Mouse (Mus musculus) forebrain, embryonic 16.5 days (tissue): ENCODE measurements at regions not wholly inside any gene's neighbourhood (a gene's known extent, or its start where the extent isn't known, plus 50 kb on each side); places are given as distances from the start of the nearest gene placed in this dataset.
A peak's percentile ranks its signal among the peaks of the same experiment; 100 is the strongest.
"Not testable (repeated sequence)": the region's sequence is repeated elsewhere in the genome, so short reads cannot be mapped to it uniquely, and the experiment has no call there.

Experiments
- ATAC-seq: fragments of 200-750 bp; cut with Nextera tagmentation; 2 replicates; pipeline ENCODE4 v1.8.0; 2017; ENCODE audit warnings: mild to moderate bottlenecking, moderate library complexity
- H3K27ac ChIP-seq: fragments of 300-500 bp; sonication (generic); 2 replicates; pipeline ENCODE4 v1.5.1; 2014; ENCODE audit warnings: low read length, control low read depth
- H3K27me3 ChIP-seq: fragments of 300-500 bp; sonication (generic); replicated peaks from 2 replicates; pipeline ENCODE4 v1.6.1; 2014; ENCODE audit warnings: low read length; ENCODE audit not compliant: control insufficient read depth, insufficient read depth
- H3K36me3 ChIP-seq: fragments of 300-500 bp; sonication (generic); 2 replicates; pipeline ENCODE4 v1.6.1; 2014; ENCODE audit not compliant: control insufficient read depth, insufficient read depth
- H3K4me1 ChIP-seq: fragments of 300-500 bp; sonication (generic); replicated peaks from 2 replicates; pipeline ENCODE4 v1.6.1; 2014; ENCODE audit warnings: low read length; ENCODE audit not compliant: control insufficient read depth, insufficient read depth
- H3K4me2 ChIP-seq: fragments of 300-500 bp; sonication (generic); 2 replicates; pipeline ENCODE4 v1.6.1; 2014; ENCODE audit warnings: mild to moderate bottlenecking, low read length, control low read depth
- H3K4me3 ChIP-seq: fragments of 300-500 bp; sonication (generic); replicated peaks from 2 replicates; pipeline ENCODE4 v1.5.1; 2014; ENCODE audit warnings: mild to moderate bottlenecking, low read length, control low read depth
- H3K9ac ChIP-seq: fragments of 300-500 bp; sonication (generic); replicated peaks from 2 replicates; pipeline ENCODE4 v1.6.1; 2014; ENCODE audit warnings: low read depth, low read length, control low read depth
- H3K9me3 ChIP-seq: fragments of 300-500 bp; sonication (generic); 2 replicates; pipeline ENCODE4 v1.6.1; 2016; ENCODE audit warnings: low read length; ENCODE audit not compliant: control insufficient read depth
- WGBS: fragments of 180-500 bp; shearing (Covaris S2); extraction: QIAGEN DNeasy Blood & Tissue Kit; methylation state at CpG from one replicate; pipeline ENCODE4 v1.1.7; 2014; 5-methylcytosine and 5-hydroxymethylcytosine counted together

- Histone ChIP-seq H3K9me3 (no peaks in the 10 kb centered on the region), H3K27ac (no peak overlapping the region), H3K27me3 (no peaks in the 10 kb centered on the region), H3K9ac (no peak overlapping the region), H3K36me3 (no peaks in the 10 kb centered on the region), H3K4me3 (no peak overlapping the region), H3K4me2 (no peak overlapping the region), H3K4me1 (no peaks in the 10 kb centered on the region)
- WGBS: 74% methylated on average over 4 of the region's 4 CpGs
- no peak for ATAC-seq
These were observed 473.0 kb upstream of the Cntn5 start for GRCm38 (mm10) chr9:11377586-11377985.

DNA sequence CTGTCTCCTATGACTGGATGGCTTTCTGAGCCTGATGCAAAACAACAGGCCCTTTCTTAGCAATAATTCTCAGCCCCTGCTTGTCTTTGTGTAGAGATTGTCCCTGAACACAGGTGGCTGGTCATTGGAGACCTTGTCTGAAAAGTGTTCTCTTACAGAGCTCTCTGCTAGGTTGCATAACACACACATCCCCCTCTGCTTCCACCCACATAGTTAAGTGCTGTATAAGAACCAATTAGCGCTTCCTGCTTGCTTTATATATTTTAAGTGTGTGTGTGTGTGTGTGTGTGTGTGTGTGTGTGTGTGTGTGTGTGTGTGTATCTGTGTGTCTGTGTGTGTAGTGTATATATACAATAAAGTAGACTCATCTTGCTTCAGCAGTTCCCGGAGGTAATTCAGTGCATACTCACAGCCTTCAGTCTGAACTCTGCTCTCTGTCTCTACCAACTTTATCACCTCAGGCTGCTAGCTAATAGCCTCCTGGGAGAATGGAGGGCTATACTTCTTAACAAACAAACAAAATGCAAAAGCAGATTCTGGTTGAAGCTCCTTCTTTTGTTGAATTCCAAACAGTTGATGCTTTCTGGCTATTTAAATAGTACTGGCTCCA lies 468.8 kb upstream of the Cntn5 start:
- Histone ChIP-seq H3K27me3 (no peaks in the 10 kb centered on the region), H3K4me3 (no peak overlapping the region), H3K9me3 (no peaks in the 10 kb centered on the region), H3K4me2 (no peak overlapping the region), H3K4me1 (no peaks in the 10 kb centered on the region), H3K27ac (no peak overlapping the region), H3K36me3 (no peaks in the 10 kb centered on the region), H3K9ac (no peak overlapping the region)
- WGBS: 86% methylated on average over 2 of the region's 2 CpGs
- ATAC-seq: no peak

DNA sequence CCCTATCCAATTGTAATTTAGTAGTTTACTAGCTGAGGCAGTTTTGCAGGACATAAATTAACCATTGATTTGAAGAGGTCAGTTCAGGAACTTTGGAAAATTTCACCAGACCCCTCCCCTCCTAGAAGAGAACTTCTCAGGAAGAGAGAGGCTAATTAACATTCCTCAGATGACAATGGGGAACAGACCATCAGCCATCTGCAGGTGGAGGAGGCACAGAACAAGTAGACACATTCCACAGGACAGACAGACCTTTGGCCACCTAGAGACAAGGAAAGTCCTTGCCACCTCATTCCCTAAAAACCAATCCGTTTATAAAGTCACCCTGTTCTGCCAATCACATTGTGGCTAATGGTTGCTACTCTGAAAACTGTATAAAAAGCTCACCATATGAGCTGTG lies 463.5 kb upstream of the Cntn5 start:
- no peak overlapping the region for H3K4me3 ChIP-seq
- no peak overlapping the region for H3K4me2 ChIP-seq
- WGBS: 75% methylated on average over 1 of the region's 1 CpGs
- H3K27ac ChIP-seq: no peak overlapping the region
- H3K9ac ChIP-seq: no peak overlapping the region
- H3K9me3 ChIP-seq: no peaks in the 10 kb centered on the region
- no peak for ATAC-seq
- H3K27me3 ChIP-seq: no peaks in the 10 kb centered on the region
- no peaks in the 10 kb centered on the region for H3K36me3 ChIP-seq
- no peaks in the 10 kb centered on the region for H3K4me1 ChIP-seq

GRCm38 (mm10) chr9:11328900-11329299 lies 424.3 kb upstream of the Cntn5 start:
- Histone ChIP-seq H3K27me3 (no peaks in the 10 kb centered on the region), H3K9ac (no peak overlapping the region), H3K36me3 (no peaks in the 10 kb centered on the region), H3K4me1 (no peaks in the 10 kb centered on the region), H3K4me3 (no peak overlapping the region), H3K4me2 (no peak overlapping the region), H3K9me3 (no peaks in the 10 kb centered on the region), H3K27ac (no peak overlapping the region)
- no peak for ATAC-seq
- WGBS: 89% methylated on average over 4 of the region's 4 CpGs

- H3K4me1 ChIP-seq: no peaks in the 10 kb centered on the region
- no peak overlapping the region for H3K4me2 ChIP-seq
- H3K27ac ChIP-seq: no peak overlapping the region
- H3K36me3 ChIP-seq: no peaks in the 10 kb centered on the region
- H3K27me3 ChIP-seq: no peaks in the 10 kb centered on the region
- 89% methylated on average over 1 of the region's 1 CpGs for WGBS
- no peak overlapping the region for H3K4me3 ChIP-seq
- no peak overlapping the region for H3K9ac ChIP-seq
- no peak for ATAC-seq
- no peaks in the 10 kb centered on the region for H3K9me3 ChIP-seq
These were observed 412.6 kb upstream of the Cntn5 start for GRCm38 (mm10) chr9:11317221-11317620.

DNA sequence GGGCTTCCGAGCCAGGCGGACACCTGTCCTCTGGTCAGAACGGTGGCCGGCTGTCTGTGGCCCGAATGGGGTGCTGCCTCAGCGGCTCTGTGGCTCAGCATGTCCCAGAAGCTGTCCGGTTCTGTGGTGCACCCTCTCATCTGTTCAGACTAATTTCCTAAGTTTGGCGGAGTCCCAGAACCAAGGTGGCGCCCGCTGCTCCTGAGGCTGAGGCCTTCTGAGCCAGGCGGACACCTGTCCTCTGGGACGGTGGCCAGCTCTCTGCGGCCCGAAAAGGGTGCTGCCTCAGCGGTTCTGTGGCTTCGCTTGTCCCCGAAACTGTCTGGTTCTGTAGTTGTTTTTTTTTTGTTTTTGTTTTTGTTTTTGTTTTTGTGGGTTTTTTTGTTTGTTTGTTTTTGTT lies 392.5 kb upstream of the Cntn5 start:
- 96% methylated on average over 17 of the region's 17 CpGs for WGBS
- not testable (repeated sequence) for H3K36me3 ChIP-seq, H3K27me3 ChIP-seq, H3K4me3 ChIP-seq, H3K4me1 ChIP-seq, H3K9ac ChIP-seq, H3K27ac ChIP-seq, ATAC-seq, H3K9me3 ChIP-seq, H3K4me2 ChIP-seq

GRCm38 (mm10) chr9:11285135-11285534 lies 380.6 kb upstream of the Cntn5 start:
- H3K27me3 ChIP-seq: no peaks in the 10 kb centered on the region
- H3K4me1 ChIP-seq: no peaks in the 10 kb centered on the region
- peak; percentile 58 for ATAC-seq
- H3K9ac ChIP-seq: no peak overlapping the region
- no peak overlapping the region for H3K27ac ChIP-seq
- WGBS: 79% methylated on average over 4 of the region's 4 CpGs
- no peaks in the 10 kb centered on the region for H3K9me3 ChIP-seq
- no peak overlapping the region for H3K4me2 ChIP-seq
- H3K4me3 ChIP-seq: no peak overlapping the region
- H3K36me3 ChIP-seq: no peaks in the 10 kb centered on the region

- WGBS: 73% methylated on average over 1 of the region's 1 CpGs
- Histone ChIP-seq H3K36me3 (no peaks in the 10 kb centered on the region), H3K4me3 (no peak overlapping the region), H3K27ac (no peak overlapping the region), H3K27me3 (no peaks in the 10 kb centered on the region), H3K4me1 (no peaks in the 10 kb centered on the region), H3K9me3 (no peaks in the 10 kb centered on the region), H3K4me2 (no peak overlapping the region), H3K9ac (no peak overlapping the region)
- no peak for ATAC-seq
These were observed 380.0 kb upstream of the Cntn5 start for GRCm38 (mm10) chr9:11284549-11284948.

DNA sequence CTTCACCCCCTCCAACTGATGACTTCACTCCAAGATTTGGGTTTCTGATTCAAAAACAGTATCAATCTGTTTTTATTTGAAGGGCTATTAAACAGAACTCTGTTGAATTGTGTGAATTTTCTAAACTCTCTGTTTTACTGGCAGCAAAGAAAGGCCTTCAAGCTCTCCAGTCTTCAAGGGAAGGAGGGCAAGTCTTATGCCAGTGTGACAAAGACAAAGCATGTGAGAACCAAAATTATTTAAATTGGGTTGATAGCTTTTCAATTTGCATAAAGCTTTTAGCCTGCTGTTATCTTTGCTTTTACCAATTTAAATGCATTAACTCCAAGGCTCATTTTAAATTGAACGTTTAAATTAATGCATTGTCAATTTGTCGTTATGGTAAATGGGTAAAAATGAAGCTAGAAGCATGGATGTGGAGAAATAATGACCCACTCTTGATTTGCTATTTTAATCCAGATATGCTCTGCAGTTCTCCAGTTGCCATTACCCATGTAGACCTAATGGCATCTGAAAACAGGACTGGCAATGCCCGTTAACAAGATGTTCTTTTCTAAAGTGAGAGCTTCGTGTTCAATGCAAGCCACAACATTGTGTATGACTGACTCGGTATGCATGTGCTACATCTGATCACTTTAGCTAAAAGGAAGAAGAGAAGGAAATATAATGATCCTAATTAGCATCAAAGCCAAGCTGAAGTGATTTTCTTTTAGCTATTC lies 375.0 kb upstream of the Cntn5 start:
- peak; percentile 83 for ATAC-seq
- WGBS: 25% methylated on average over 5 of the region's 5 CpGs
- Histone ChIP-seq H3K9ac (no peak overlapping the region), H3K4me3 (no peak overlapping the region), H3K36me3 (no peaks in the 10 kb centered on the region), H3K27me3 (no peaks in the 10 kb centered on the region), H3K4me2 (no peak overlapping the region), H3K27ac (no peak overlapping the region), H3K9me3 (no peaks in the 10 kb centered on the region), H3K4me1 (no peaks in the 10 kb centered on the region)
